Mouse (Mus musculus): ENCODE data around the gene Zbtb20.

- TF ChIP-seq TAL1 (IDR thresholded peaks at IDR 0.05; ENCODE audit: low read length) (no peak), GATA1 (IDR thresholded peaks at IDR 0.05; ENCODE audit: low read length) (no peak)
Observed at GRCm38 (mm10) chr16:43235317-43235716, 359.6 kb downstream of the Zbtb20 start.

All from erythroblast, embryonic 14.5 days (primary cell).